23 mouse cellular contexts compared by ENCODE assay signal in genomic region chr4:125252228-125252627, GRCm38 (mm10).
DNase-seq lines count a peak whose midpoint lies in the region; ATAC-seq lines count a peak whose summit lies in the region.
"Had no signal": no experiment of that assay in that cellular context is flagged by ENCODE, and none has a peak within 500 bp of the region (broad histone marks: within the 10 kb centered on the region; RNA-seq: fewer than 3 reads in every experiment).

No protein-coding gene starts in this region.

- H3K9me3 ChIP-seq in forebrain, embryonic 12.5 days: no peaks in the 10 kb centered on the region
- no peaks in the 10 kb centered on the region for H3K9me3 ChIP-seq in forebrain, embryonic 10.5 days
- H3K9me3 ChIP-seq in megakaryocyte, embryonic 14.5 days: no peaks in the 10 kb centered on the region
- no peaks in the 10 kb centered on the region for H3K9me3 ChIP-seq in midbrain, embryonic 13.5 days
- no peaks in the 10 kb centered on the region for H3K9me3 ChIP-seq in midbrain, embryonic 14.5 days (ENCODE audit: control insufficient read depth, low read length)
- no peaks in the 10 kb centered on the region for H3K9me3 ChIP-seq in forebrain, embryonic 16.5 days (ENCODE audit: control insufficient read depth, low read length)
- no peaks in the 10 kb centered on the region for H3K9me3 ChIP-seq in hindbrain, embryonic 13.5 days
- H3K9me3 ChIP-seq: heart, embryonic 12.5 days; heart, embryonic 15.5 days; hindbrain, embryonic 10.5 days had no signal

- no peak overlapping the region for H3K4me2 ChIP-seq in forebrain, embryonic 12.5 days
- H3K4me2 ChIP-seq in midbrain, embryonic 13.5 days (replicated peaks): no peak overlapping the region
- no peak overlapping the region for H3K4me2 ChIP-seq in midbrain, embryonic 14.5 days (ENCODE audit: low read length)
- no peak overlapping the region for H3K4me2 ChIP-seq in forebrain, embryonic 16.5 days (ENCODE audit: low read length)
- no peak overlapping the region for H3K4me2 ChIP-seq in hindbrain, embryonic 13.5 days
- H3K4me2 ChIP-seq: heart, embryonic 12.5 days; heart, embryonic 15.5 days; hindbrain, embryonic 14.5 days had no signal

- peaks cover 14% of the 10 kb centered on the region for H3K4me1 ChIP-seq in forebrain, embryonic 12.5 days
- peaks cover 22% of the 10 kb centered on the region for H3K4me1 ChIP-seq in forebrain, embryonic 10.5 days
- peaks cover 28% of the 10 kb centered on the region for H3K4me1 ChIP-seq in megakaryocyte, embryonic 14.5 days
- peaks cover 28% of the 10 kb centered on the region for H3K4me1 ChIP-seq in midbrain, embryonic 13.5 days (replicated peaks)
- peaks cover 4% of the 10 kb centered on the region for H3K4me1 ChIP-seq in midbrain, embryonic 14.5 days (ENCODE audit: control insufficient read depth, insufficient read depth, low read length)
- peaks cover 10% of the 10 kb centered on the region for H3K4me1 ChIP-seq in forebrain, embryonic 16.5 days (replicated peaks; ENCODE audit: control insufficient read depth, insufficient read depth, low read length)
- peaks cover 22% of the 10 kb centered on the region for H3K4me1 ChIP-seq in hindbrain, embryonic 13.5 days (replicated peaks)
- H3K4me1 ChIP-seq: heart, embryonic 12.5 days; heart, embryonic 15.5 days had no signal

- peaks cover 24% of the 10 kb centered on the region for H3K27me3 ChIP-seq in forebrain, embryonic 12.5 days
- H3K27me3 ChIP-seq in forebrain, embryonic 10.5 days (ENCODE audit: poor library complexity, severe bottlenecking): peaks cover 11% of the 10 kb centered on the region
- H3K27me3 ChIP-seq in megakaryocyte, embryonic 14.5 days (replicated peaks): peaks cover 86% of the 10 kb centered on the region
- peaks cover 26% of the 10 kb centered on the region for H3K27me3 ChIP-seq in midbrain, embryonic 13.5 days
- H3K27me3 ChIP-seq in midbrain, embryonic 14.5 days (ENCODE audit: control insufficient read depth, insufficient read depth, low read length): no peaks in the 10 kb centered on the region
- H3K27me3 ChIP-seq in forebrain, embryonic 16.5 days (replicated peaks; ENCODE audit: control insufficient read depth, insufficient read depth, low read length): no peaks in the 10 kb centered on the region
- peaks cover 20% of the 10 kb centered on the region for H3K27me3 ChIP-seq in hindbrain, embryonic 13.5 days
- H3K27me3 ChIP-seq: heart, embryonic 15.5 days had no signal

- H3K27ac ChIP-seq in forebrain, embryonic 12.5 days: peak overlapping the region; percentile 61
- H3K27ac ChIP-seq in forebrain, embryonic 10.5 days: no peak overlapping the region
- H3K27ac ChIP-seq in midbrain, embryonic 13.5 days: peak overlapping the region; percentile 51; the same call in 1 of the 2 replicates
- no peak overlapping the region for H3K27ac ChIP-seq in midbrain, embryonic 14.5 days (replicated peaks; ENCODE audit: low read depth, low read length)
- no peak overlapping the region for H3K27ac ChIP-seq in forebrain, embryonic 16.5 days (ENCODE audit: low read length)
- no peak overlapping the region for H3K27ac ChIP-seq in hindbrain, embryonic 13.5 days
- H3K27ac ChIP-seq: heart, embryonic 15.5 days; hindbrain, embryonic 10.5 days; hindbrain, embryonic 14.5 days; hindbrain, postnatal 0 days had no signal

- H3K4me3 ChIP-seq in forebrain, embryonic 12.5 days (replicated peaks): no peak overlapping the region
- no peak overlapping the region for H3K4me3 ChIP-seq in forebrain, embryonic 10.5 days
- peak overlapping the region; percentile 18 for H3K4me3 ChIP-seq in megakaryocyte, embryonic 14.5 days (replicated peaks)
- H3K4me3 ChIP-seq in midbrain, embryonic 13.5 days (replicated peaks): no peak overlapping the region
- H3K4me3 ChIP-seq in midbrain, embryonic 14.5 days (replicated peaks; ENCODE audit: low read depth, low read length): no peak overlapping the region
- no peak overlapping the region for H3K4me3 ChIP-seq in forebrain, embryonic 16.5 days (replicated peaks; ENCODE audit: low read length)
- H3K4me3 ChIP-seq in hindbrain, embryonic 13.5 days: no peak overlapping the region
- H3K4me3 ChIP-seq: heart, embryonic 12.5 days; heart, embryonic 15.5 days; hindbrain, embryonic 10.5 days had no signal

- no peaks in the 10 kb centered on the region for H3K36me3 ChIP-seq in forebrain, embryonic 12.5 days (replicated peaks)
- no peaks in the 10 kb centered on the region for H3K36me3 ChIP-seq in forebrain, embryonic 10.5 days (replicated peaks)
- no peaks in the 10 kb centered on the region for H3K36me3 ChIP-seq in megakaryocyte, embryonic 14.5 days (replicated peaks; ENCODE audit: low read length)
- H3K36me3 ChIP-seq in midbrain, embryonic 13.5 days: no peaks in the 10 kb centered on the region
- no peaks in the 10 kb centered on the region for H3K36me3 ChIP-seq in midbrain, embryonic 14.5 days (ENCODE audit: control insufficient read depth, insufficient read depth, low read length)
- no peaks in the 10 kb centered on the region for H3K36me3 ChIP-seq in forebrain, embryonic 16.5 days (ENCODE audit: control insufficient read depth, insufficient read depth)
- no peaks in the 10 kb centered on the region for H3K36me3 ChIP-seq in hindbrain, embryonic 13.5 days
- H3K36me3 ChIP-seq: heart, embryonic 12.5 days; heart, embryonic 15.5 days; hindbrain, embryonic 10.5 days had no signal

- 77% methylated on average over 8 of the region's 8 CpGs for WGBS in forebrain, embryonic 12.5 days
- 80% methylated on average over 8 of the region's 8 CpGs for WGBS in forebrain, embryonic 10.5 days
- WGBS in midbrain, embryonic 13.5 days: 69% methylated on average over 8 of the region's 8 CpGs
- WGBS in midbrain, embryonic 14.5 days: 66% methylated on average over 8 of the region's 8 CpGs
- WGBS in forebrain, embryonic 16.5 days: 60% methylated on average over 8 of the region's 8 CpGs
- 62% methylated on average over 8 of the region's 8 CpGs for WGBS in hindbrain, embryonic 13.5 days

- no peak for DNase-seq in forebrain, embryonic 10.5 days (ENCODE audit: extremely low spot score, low spot score)
- no peak for DNase-seq in midbrain, embryonic 14.5 days
- DNase-seq: adrenal gland, adult 8-10 months; adrenal gland, postnatal 25 days; cerebellum, adult 18-20 months; cerebellum, adult 9-10 months; cerebellum, postnatal 14 days; gastrocnemius, postnatal 25 days; heart, adult 18-20 months; heart, postnatal 10 days; heart, postnatal 36 days had no signal

- no peak for ATAC-seq in forebrain, embryonic 12.5 days (ENCODE audit: low FRiP score)
- ATAC-seq in megakaryocyte, adult 5-6 weeks (ENCODE audit: poor library complexity, severe bottlenecking): no peak
- no peak for ATAC-seq in midbrain, embryonic 13.5 days
- no peak for ATAC-seq in midbrain, embryonic 14.5 days (ENCODE audit: low FRiP score, low TSS enrichment)
- ATAC-seq in forebrain, embryonic 16.5 days: peak; percentile 65
- no peak for ATAC-seq in hindbrain, embryonic 13.5 days (ENCODE audit: low FRiP score)
- ATAC-seq: activated CD4-positive, CD25-positive, alpha-beta regulatory T cell, adult 4 months; hindbrain, postnatal 0 days had no signal

- no peak overlapping the region for H3K9ac ChIP-seq in forebrain, embryonic 12.5 days
- H3K9ac ChIP-seq in midbrain, embryonic 13.5 days (replicated peaks): no peak overlapping the region
- H3K9ac ChIP-seq in midbrain, embryonic 14.5 days (replicated peaks; ENCODE audit: low read length): no peak overlapping the region
- H3K9ac ChIP-seq in forebrain, embryonic 16.5 days (replicated peaks; ENCODE audit: low read depth, low read length): no peak overlapping the region
- no peak overlapping the region for H3K9ac ChIP-seq in hindbrain, embryonic 13.5 days
- H3K9ac ChIP-seq: heart, embryonic 12.5 days; heart, embryonic 15.5 days; hindbrain, embryonic 14.5 days had no signal

Comparison
In these comparisons a context has a peak if more than half of its experiments do, and no peak if none do; other contexts are left out.
1. H3K27ac ChIP-seq: peak in forebrain, embryonic 12.5 days (single experiment) and midbrain, embryonic 13.5 days (single experiment); none in forebrain, embryonic 10.5 days (single experiment), midbrain, embryonic 14.5 days (single experiment), forebrain, embryonic 16.5 days (single experiment) and hindbrain, embryonic 13.5 days (single experiment).